Mouse (Mus musculus): ENCODE measurements around the gene Zfp775. TPM values are rescaled to one million over a fixed set of nuclear protein-coding genes. Genes with fewer than 3 reads are reported as not detected.

The Zfp775 gene
- polyA plus RNA-seq, 1 experiment, result 0.03 TPM

- H3K9me3 ChIP-seq (ENCODE audit: control insufficient read depth, low read length), result no peaks in the 10 kb centered on the region
- H3K27me3 ChIP-seq (ENCODE audit: control insufficient read depth), result no peaks in the 10 kb centered on the region
- H3K4me1 ChIP-seq (ENCODE audit: control insufficient read depth), result no peaks in the 10 kb centered on the region
- H3K36me3 ChIP-seq (ENCODE audit: control insufficient read depth), result no peaks in the 10 kb centered on the region
- no peak overlapping the region for H3K4me3 ChIP-seq (replicated peaks)
- TF ChIP-seq GATA1 (IDR thresholded peaks at IDR 0.05; ENCODE audit: low read length) (no peak), TAL1 (IDR thresholded peaks at IDR 0.05; ENCODE audit: low read length) (no peak)
These were observed 34.7 kb downstream of the Zfp775 start for GRCm38 (mm10) chr6:48636515-48636914.

- TF ChIP-seq GATA1 (IDR thresholded peaks at IDR 0.05; ENCODE audit: low read length) (no peak), TAL1 (IDR thresholded peaks at IDR 0.05; ENCODE audit: low read length) (no peak)
- Histone ChIP-seq H3K4me3 (replicated peaks) (no peak overlapping the region), H3K27me3 (ENCODE audit: control insufficient read depth) (no peaks in the 10 kb centered on the region), H3K36me3 (ENCODE audit: control insufficient read depth) (no peaks in the 10 kb centered on the region), H3K9me3 (ENCODE audit: control insufficient read depth, low read length) (no peaks in the 10 kb centered on the region), H3K4me1 (ENCODE audit: control insufficient read depth) (no peaks in the 10 kb centered on the region)
These were observed 36.1 kb downstream of the Zfp775 start for GRCm38 (mm10) chr6:48637811-48638500.

DNA sequence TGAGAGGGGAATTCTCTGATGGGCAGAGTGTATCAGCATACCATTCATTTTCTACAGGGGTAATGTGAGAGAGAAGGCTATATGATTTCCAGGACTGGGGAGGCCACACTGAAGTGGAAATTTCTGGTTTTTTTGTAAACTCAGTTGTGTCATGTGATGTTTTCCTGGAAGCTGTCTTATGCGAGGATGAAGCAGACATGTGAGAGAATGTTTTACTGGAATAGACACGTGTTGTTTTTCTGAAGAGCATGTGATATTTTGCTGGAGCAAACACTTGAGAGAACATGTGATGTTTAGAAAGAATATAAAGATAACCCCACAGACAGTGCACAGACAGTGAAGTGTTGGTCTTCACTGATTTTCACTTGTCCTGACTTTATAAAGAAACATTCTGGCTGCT is 36.7 kb downstream of the Zfp775 start:
- TF ChIP-seq TAL1 (IDR thresholded peaks at IDR 0.05; ENCODE audit: low read length) (no peak), GATA1 (IDR thresholded peaks at IDR 0.05; ENCODE audit: low read length) (no peak)
- Histone ChIP-seq H3K36me3 (ENCODE audit: control insufficient read depth) (no peaks in the 10 kb centered on the region), H3K4me3 (replicated peaks) (no peak overlapping the region), H3K4me1 (ENCODE audit: control insufficient read depth) (no peaks in the 10 kb centered on the region), H3K27me3 (ENCODE audit: control insufficient read depth) (no peaks in the 10 kb centered on the region), H3K9me3 (ENCODE audit: control insufficient read depth, low read length) (no peaks in the 10 kb centered on the region)

GRCm38 (mm10) chr6:48641391-48641790 is 39.5 kb downstream of the Zfp775 start:
- H3K36me3 ChIP-seq (ENCODE audit: control insufficient read depth), result no peaks in the 10 kb centered on the region
- H3K27me3 ChIP-seq (ENCODE audit: control insufficient read depth), result no peaks in the 10 kb centered on the region
- TF ChIP-seq GATA1 (IDR thresholded peaks at IDR 0.05; ENCODE audit: low read length), result no peak
- no peak overlapping the region for H3K4me3 ChIP-seq (replicated peaks)
- no peaks in the 10 kb centered on the region for H3K9me3 ChIP-seq (ENCODE audit: control insufficient read depth, low read length)
- no peaks in the 10 kb centered on the region for H3K4me1 ChIP-seq (ENCODE audit: control insufficient read depth)

- Histone ChIP-seq H3K9me3 (ENCODE audit: control insufficient read depth, low read length) (no peaks in the 10 kb centered on the region), H3K4me1 (ENCODE audit: control insufficient read depth) (no peaks in the 10 kb centered on the region), H3K27me3 (ENCODE audit: control insufficient read depth) (no peaks in the 10 kb centered on the region), H3K36me3 (ENCODE audit: control insufficient read depth) (no peaks in the 10 kb centered on the region), H3K4me3 (replicated peaks) (no peak overlapping the region)
- no peak for TF ChIP-seq GATA1 (IDR thresholded peaks at IDR 0.05; ENCODE audit: low read length)
- no peak for TF ChIP-seq TAL1 (IDR thresholded peaks at IDR 0.05; ENCODE audit: low read length)
These were observed 41.0 kb downstream of the Zfp775 start for GRCm38 (mm10) chr6:48642764-48643292.

DNA sequence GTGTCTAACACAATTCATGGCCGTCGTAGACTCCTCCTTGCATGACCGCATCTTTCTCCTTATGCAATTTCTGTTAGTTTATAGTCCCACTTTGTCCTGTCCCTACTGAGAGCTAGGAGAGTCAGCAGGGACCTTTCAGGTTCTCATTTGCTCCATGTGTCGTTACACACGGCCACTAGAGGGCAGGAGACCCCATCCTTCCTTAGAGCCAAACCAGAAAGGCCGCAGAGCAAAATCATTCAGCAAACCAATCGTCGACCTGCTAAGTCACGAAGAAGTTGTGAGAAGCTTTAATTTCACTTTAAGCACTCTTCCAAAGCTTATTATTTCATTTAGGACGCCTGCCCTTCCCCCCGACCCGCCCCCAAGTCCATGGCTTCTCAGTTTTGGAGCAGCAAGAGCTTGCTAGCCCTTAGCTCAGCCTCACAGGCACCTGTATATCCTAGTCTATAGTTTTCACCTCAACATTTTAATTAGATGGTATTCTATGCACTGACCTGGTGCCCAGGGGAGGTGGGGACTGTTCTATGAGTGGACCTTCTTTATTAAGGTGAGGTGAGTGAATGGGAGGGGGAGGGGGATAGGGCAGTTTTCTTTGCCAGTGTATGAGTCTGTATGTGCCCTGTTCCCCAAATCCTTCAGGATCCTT is 43.9 kb downstream of the Zfp775 start:
- H3K9me3 ChIP-seq (ENCODE audit: control insufficient read depth, low read length), result no peaks in the 10 kb centered on the region
- no peaks in the 10 kb centered on the region for H3K4me1 ChIP-seq (ENCODE audit: control insufficient read depth)
- no peaks in the 10 kb centered on the region for H3K36me3 ChIP-seq (ENCODE audit: control insufficient read depth)
- H3K4me3 ChIP-seq (replicated peaks), result no peak overlapping the region
- no peaks in the 10 kb centered on the region for H3K27me3 ChIP-seq (ENCODE audit: control insufficient read depth)
- no peak for TF ChIP-seq GATA1 (IDR thresholded peaks at IDR 0.05; ENCODE audit: low read length)
- no peak for TF ChIP-seq TAL1 (IDR thresholded peaks at IDR 0.05; ENCODE audit: low read length)

GRCm38 (mm10) chr6:48646309-48646690 is 44.4 kb downstream of the Zfp775 start:
- no peaks in the 10 kb centered on the region for H3K27me3 ChIP-seq (ENCODE audit: control insufficient read depth)
- TF ChIP-seq TAL1 (IDR thresholded peaks at IDR 0.05; ENCODE audit: low read length), result no peak
- no peak for TF ChIP-seq GATA1 (IDR thresholded peaks at IDR 0.05; ENCODE audit: low read length)

DNA sequence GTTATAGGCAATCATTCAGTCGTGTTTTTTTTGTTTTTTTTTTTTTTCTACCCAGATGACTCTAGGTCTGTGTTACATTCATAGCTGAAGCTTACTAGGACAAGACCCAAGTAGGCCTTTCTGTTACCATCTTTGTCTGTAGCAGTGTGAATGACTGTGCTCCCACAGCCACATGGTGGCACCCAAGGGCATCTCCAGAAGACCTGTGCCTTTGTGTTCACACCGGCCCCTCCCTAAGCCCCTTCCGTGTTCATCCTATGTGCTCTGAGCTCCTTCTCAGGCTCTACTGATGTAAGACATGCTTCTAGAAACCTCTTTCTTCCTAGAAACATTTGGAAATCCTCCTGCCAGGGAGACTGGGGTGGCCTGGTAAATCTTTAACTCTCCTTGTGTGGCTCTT is 45.1 kb downstream of the Zfp775 start, which contains the start of gene Gimap8:
Gene Gimap8 (plus strand): TSS at position 240 of the 400 bp plus-strand sequence.
- Histone ChIP-seq H3K4me3 (replicated peaks) (no peak within 1 kb of the TSS), H3K27me3 (ENCODE audit: control insufficient read depth) (no peaks in the 10 kb centered on the region), H3K36me3 (ENCODE audit: control insufficient read depth) (no peaks in the 10 kb centered on the region), H3K4me1 (ENCODE audit: control insufficient read depth) (no peaks in the 10 kb centered on the region), H3K9me3 (ENCODE audit: control insufficient read depth, low read length) (no peaks in the 10 kb centered on the region)
- TF ChIP-seq TAL1 (IDR thresholded peaks at IDR 0.05; ENCODE audit: low read length) (no peak), GATA1 (IDR thresholded peaks at IDR 0.05; ENCODE audit: low read length) (no peak)

More at GRCm38 (mm10) chr6:48646309-48646690, 44.4 kb downstream of the Zfp775 start:
- Histone ChIP-seq H3K36me3 (ENCODE audit: control insufficient read depth) (no peaks in the 10 kb centered on the region), H3K9me3 (ENCODE audit: control insufficient read depth, low read length) (no peaks in the 10 kb centered on the region), H3K4me3 (replicated peaks) (no peak overlapping the region), H3K4me1 (ENCODE audit: control insufficient read depth) (no peaks in the 10 kb centered on the region)

GRCm38 (mm10) chr6:48647611-48648010 is 45.7 kb downstream of the Zfp775 start:
- H3K4me3 ChIP-seq (replicated peaks), result no peak overlapping the region

More at GRCm38 (mm10) chr6:48647611-48648010, 45.7 kb downstream of the Zfp775 start:
- TF ChIP-seq TAL1 (IDR thresholded peaks at IDR 0.05; ENCODE audit: low read length), result no peak
- TF ChIP-seq GATA1 (IDR thresholded peaks at IDR 0.05; ENCODE audit: low read length), result no peak
- H3K4me1 ChIP-seq (ENCODE audit: control insufficient read depth), result no peaks in the 10 kb centered on the region
- no peaks in the 10 kb centered on the region for H3K9me3 ChIP-seq (ENCODE audit: control insufficient read depth, low read length)
- H3K36me3 ChIP-seq (ENCODE audit: control insufficient read depth), result no peaks in the 10 kb centered on the region
- no peaks in the 10 kb centered on the region for H3K27me3 ChIP-seq (ENCODE audit: control insufficient read depth)
